Mouse (Mus musculus) ES-Bruce4 (cell line): ENCODE measurements around the gene Olfr370. TPM values are rescaled to one million over a fixed set of nuclear protein-coding genes. Genes with fewer than 3 reads are reported as not detected.

Experiments
- H3K27ac ChIP-seq: 2 replicates; pipeline ENCODE4 v1.5.1; 2012; ENCODE audit warnings: low read length, inconsistent platforms; ENCODE audit not compliant: insufficient read depth
- H3K27me3 ChIP-seq: 2 replicates; pipeline ENCODE4 v1.6.1; 2012; ENCODE audit warnings: mild to moderate bottlenecking, low read length, inconsistent platforms; ENCODE audit not compliant: control insufficient read depth, poor library complexity, insufficient read depth, severe bottlenecking
- H3K36me3 ChIP-seq: 2 replicates; pipeline ENCODE4 v1.6.1; 2012; ENCODE audit warnings: inconsistent platforms, mild to moderate bottlenecking, low read length, moderate library complexity; ENCODE audit not compliant: control insufficient read depth, poor library complexity, insufficient read depth, severe bottlenecking
- H3K4me1 ChIP-seq: one replicate; pipeline ENCODE4 v1.8.1; 2011; ENCODE audit warnings: low read length; ENCODE audit not compliant: control insufficient read depth, insufficient read depth
- H3K4me3 ChIP-seq: 2 replicates; pipeline ENCODE4 v1.5.1; 2011; ENCODE audit warnings: low read depth, mild to moderate bottlenecking, low read length
- H3K9ac ChIP-seq: 2 replicates; pipeline ENCODE4 v1.6.1; 2012; ENCODE audit warnings: low read depth, mild to moderate bottlenecking, inconsistent platforms; ENCODE audit not compliant: poor library complexity, severe bottlenecking
- H3K9me3 ChIP-seq: replicated peaks from 2 replicates; pipeline ENCODE4 v1.6.1; 2012; ENCODE audit warnings: mild to moderate bottlenecking, low read length, inconsistent platforms; ENCODE audit not compliant: control insufficient read depth, poor library complexity, insufficient read depth, severe bottlenecking
- CTCF ChIP-seq: IDR thresholded peaks from one replicate; pipeline ENCODE4 v1.8.1; 2011; ENCODE audit warnings: low read depth, low read length
- EP300 ChIP-seq: IDR thresholded peaks from 2 replicates; pipeline ENCODE4 v1.6.1; 2011; ENCODE audit warnings: low read depth, low read length; ENCODE audit not compliant: insufficient read depth
- POLR2A ChIP-seq: IDR thresholded peaks from one replicate; pipeline ENCODE4 v1.8.1; 2011; ENCODE audit warnings: low read length; ENCODE audit not compliant: insufficient read depth
- polyA plus RNA-seq: library from polyadenylated mRNA; stranded (reverse); fragments of >200 nt; gene quantifications from 2 replicates; pipeline ENCODE4 v1.2.4, GENCODE M21; 2011; ENCODE audit warnings: low read depth; ENCODE audit not compliant: missing spikeins, insufficient read depth, insufficient read length

Gene Olfr370
- polyA plus RNA-seq, 1 experiment, result 0.24 TPM

GRCm38 (mm10) chr8:83573140-83573875, 37.7 kb downstream of the Olfr370 start:
- H3K27ac ChIP-seq, result peak overlapping the region; percentile 28; the same call in 1 of the 2 replicates
- no peak for TF ChIP-seq EP300
- TF ChIP-seq CTCF, result peak; percentile 25
- H3K9me3 ChIP-seq, result no peaks in the 10 kb centered on the region
- H3K4me3 ChIP-seq, result no peak overlapping the region
- H3K27me3 ChIP-seq, result no peaks in the 10 kb centered on the region
- H3K4me1 ChIP-seq, result peaks cover 8% of the 10 kb centered on the region
- H3K36me3 ChIP-seq, result peaks cover 29% of the 10 kb centered on the region
- peak overlapping the region; percentile 16 for H3K9ac ChIP-seq

GRCm38 (mm10) chr8:83574631-83575315, 39.2 kb downstream of the Olfr370 start:
- no peak overlapping the region for H3K27ac ChIP-seq
- no peaks in the 10 kb centered on the region for H3K27me3 ChIP-seq
- H3K36me3 ChIP-seq, result peaks cover 29% of the 10 kb centered on the region
- peaks cover 13% of the 10 kb centered on the region for H3K4me1 ChIP-seq
- H3K9ac ChIP-seq, result no peak overlapping the region
- TF ChIP-seq CTCF (no peak), EP300 (no peak), POLR2A (no peak)
- no peaks in the 10 kb centered on the region for H3K9me3 ChIP-seq
- no peak overlapping the region for H3K4me3 ChIP-seq

GRCm38 (mm10) chr8:83575561-83576515, 40.3 kb downstream of the Olfr370 start:
- 0 out of 2 replicates have a peak overlapping the region, but pooled peaks have one; percentile 3 for H3K27ac ChIP-seq
- H3K9ac ChIP-seq, result no peak overlapping the region

GRCm38 (mm10) chr8:83576516-83576895, 40.9 kb downstream of the Olfr370 start:
- Histone ChIP-seq H3K27me3 (no peaks in the 10 kb centered on the region), H3K4me1 (peaks cover 14% of the 10 kb centered on the region), H3K27ac (no peak overlapping the region), H3K4me3 (no peak overlapping the region), H3K9me3 (no peaks in the 10 kb centered on the region), H3K36me3 (peaks cover 17% of the 10 kb centered on the region), H3K9ac (no peak overlapping the region)
- TF ChIP-seq CTCF, result no peak

More at GRCm38 (mm10) chr8:83575561-83576515, 40.3 kb downstream of the Olfr370 start:
- Histone ChIP-seq H3K4me3 (no peak overlapping the region), H3K4me1 (peaks cover 14% of the 10 kb centered on the region), H3K9me3 (no peaks in the 10 kb centered on the region), H3K36me3 (peaks cover 22% of the 10 kb centered on the region), H3K27me3 (no peaks in the 10 kb centered on the region)
- TF ChIP-seq POLR2A, result no peak
- no peak for TF ChIP-seq EP300
- TF ChIP-seq CTCF, result no peak

- no peak overlapping the region for H3K27ac ChIP-seq
- no peaks in the 10 kb centered on the region for H3K27me3 ChIP-seq
- peaks cover 14% of the 10 kb centered on the region for H3K4me1 ChIP-seq
- H3K36me3 ChIP-seq, result peaks cover 13% of the 10 kb centered on the region
- no peak for TF ChIP-seq POLR2A
- no peak for TF ChIP-seq EP300
- no peak for TF ChIP-seq CTCF
- no peak overlapping the region for H3K9ac ChIP-seq
- no peak overlapping the region for H3K4me3 ChIP-seq
- no peaks in the 10 kb centered on the region for H3K9me3 ChIP-seq
These were observed 41.3 kb downstream of the Olfr370 start for GRCm38 (mm10) chr8:83576921-83577320.
